Mouse (Mus musculus): ENCODE data around the gene Plek2.
"Not testable (repeated sequence)": the region's sequence is repeated elsewhere in the genome, so short reads cannot be mapped to it uniquely, and the experiment has no call there.

Gene Plek2

GRCm38 (mm10) chr12:78906707-78907162 is at the start of gene Plek2:
Gene Plek2, minus strand, starts transcription at chr12:78906964.
- peak in 1 of 2 experiments; percentile 29 for DNase-seq (ENCODE audit: low spot score in 2 of 2)

- no peak for DNase-seq (ENCODE audit: low spot score in 2 of 2)
Measured at GRCm38 (mm10) chr12:78956405-78956804, 49.6 kb upstream of the Plek2 start.

- DNase-seq (ENCODE audit: low spot score in 2 of 2), result no peak
Measured at GRCm38 (mm10) chr12:78952484-78952883, 45.7 kb upstream of the Plek2 start.

DNA sequence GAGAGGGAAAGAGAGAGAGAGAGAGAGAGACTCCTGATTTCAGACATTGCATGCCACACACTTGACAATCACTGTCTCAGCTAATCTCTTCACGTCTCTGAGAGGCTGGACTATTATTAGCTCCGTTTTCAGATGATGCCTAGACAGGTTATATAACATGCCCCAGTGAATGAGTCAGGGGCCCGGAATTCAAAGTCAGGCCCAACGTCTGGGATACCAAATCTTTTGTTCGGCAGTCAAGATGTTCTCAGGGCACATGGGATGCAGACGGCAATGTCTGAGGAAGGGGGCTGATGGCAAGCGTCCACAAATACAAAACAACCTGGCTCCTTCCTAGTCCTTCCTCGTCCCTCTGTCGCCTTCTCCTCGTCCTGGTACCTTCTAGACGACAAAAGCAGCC is 45.3 kb upstream of the Plek2 start:
- DNase-seq (ENCODE audit: low spot score in 2 of 2), result no peak

DNA sequence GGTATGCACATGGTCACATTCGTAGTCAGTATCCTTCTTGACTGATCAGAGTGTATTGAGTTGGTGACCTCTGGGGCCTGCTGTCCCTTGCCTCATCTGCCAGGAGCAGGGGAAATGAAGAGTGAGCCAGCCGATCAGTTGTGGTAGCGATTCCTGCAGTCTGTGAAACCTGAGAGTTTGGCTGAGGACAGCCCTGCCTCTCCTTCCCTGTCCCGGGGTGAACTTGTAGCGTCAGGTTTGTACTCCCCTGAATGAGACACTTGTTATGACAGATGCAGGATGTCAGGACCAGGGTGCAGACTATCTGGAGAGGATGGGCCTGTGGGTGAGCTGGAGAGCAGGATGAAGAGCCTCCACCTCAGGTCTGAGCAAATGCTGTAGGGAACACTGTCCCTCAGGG is 40.9 kb upstream of the Plek2 start:
- DNase-seq (ENCODE audit: low spot score in 2 of 2), result no peak

- DNase-seq (ENCODE audit: low spot score in 2 of 2), result no peak
Measured at GRCm38 (mm10) chr12:78947161-78947560, 40.4 kb upstream of the Plek2 start.

DNA sequence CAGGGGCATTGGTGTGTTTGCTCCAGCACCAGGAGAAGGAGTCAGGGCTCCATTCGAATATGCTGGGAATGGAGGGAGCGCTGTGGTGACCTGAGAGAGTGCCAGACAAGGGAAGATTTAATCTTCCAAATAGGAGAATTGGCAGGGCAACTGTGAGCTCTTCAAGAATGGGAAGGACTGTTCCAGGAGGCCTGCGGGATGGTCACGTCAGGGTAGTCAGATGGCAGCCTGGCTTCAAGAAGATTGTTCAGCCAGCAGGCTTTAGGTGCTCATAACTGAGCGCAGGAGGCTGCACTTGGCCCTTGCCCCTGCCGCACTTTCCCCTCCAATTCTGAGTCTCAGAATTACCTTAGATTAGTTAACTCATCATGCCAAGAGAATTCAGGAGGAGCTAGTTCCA is 36.2 kb upstream of the Plek2 start:
- DNase-seq (ENCODE audit: low spot score in 2 of 2), result no peak

DNA sequence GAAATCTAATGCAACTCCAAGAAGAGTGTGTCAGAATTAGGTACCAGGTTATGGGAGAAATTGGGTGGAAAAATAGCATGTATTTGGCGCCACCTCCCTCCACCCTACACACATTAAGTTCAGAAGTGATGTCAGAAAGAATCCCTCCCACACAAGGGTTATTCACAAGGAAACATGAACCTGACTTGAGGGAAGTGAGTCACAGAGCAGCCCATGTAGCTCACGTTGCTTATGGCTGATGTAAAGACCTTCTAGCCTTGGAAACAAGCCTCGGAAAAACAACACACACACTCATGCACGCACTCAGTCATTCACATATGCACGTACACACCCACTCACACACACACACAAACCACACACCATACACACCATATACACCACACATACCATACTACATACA is 33.3 kb upstream of the Plek2 start:
- no peak for DNase-seq (ENCODE audit: low spot score in 2 of 2)

- no peak for DNase-seq (ENCODE audit: low spot score in 2 of 2)
Measured at GRCm38 (mm10) chr12:78939393-78940037, 32.8 kb upstream of the Plek2 start.

- DNase-seq (ENCODE audit: low spot score in 2 of 2), result no peak
Measured at GRCm38 (mm10) chr12:78936494-78936893, 29.7 kb upstream of the Plek2 start.

DNA sequence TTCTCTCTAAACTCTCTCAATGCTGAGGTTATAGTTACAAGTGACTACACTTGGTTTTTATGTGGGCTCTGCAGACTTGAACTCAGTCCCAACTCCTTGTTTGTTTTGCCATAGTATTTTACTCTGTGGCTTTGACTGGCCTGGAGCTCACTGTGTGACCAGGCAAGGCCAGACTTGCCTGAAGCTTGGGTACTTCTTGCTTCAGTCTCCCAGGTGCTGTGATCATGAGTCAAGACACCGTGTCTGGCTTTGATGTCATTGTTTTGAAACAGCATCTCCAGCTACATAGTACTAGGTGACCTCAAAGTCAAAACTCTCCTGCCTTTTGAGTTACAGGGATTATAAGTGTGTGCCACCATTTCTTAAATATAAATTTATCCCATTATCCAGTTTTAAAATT is 23.1 kb upstream of the Plek2 start:
- DNase-seq (ENCODE audit: low spot score in 2 of 2), result no peak

GRCm38 (mm10) chr12:78927287-78927686 is 20.5 kb upstream of the Plek2 start:
- DNase-seq (ENCODE audit: low spot score in 2 of 2), result no peak

- DNase-seq (ENCODE audit: low spot score in 2 of 2), result peak; percentile 33 to 51
Measured at GRCm38 (mm10) chr12:78923539-78924189, 16.9 kb upstream of the Plek2 start.

GRCm38 (mm10) chr12:78922977-78923376 is 16.2 kb upstream of the Plek2 start:
- DNase-seq (ENCODE audit: low spot score in 2 of 2), result not testable (repeated sequence)

DNA sequence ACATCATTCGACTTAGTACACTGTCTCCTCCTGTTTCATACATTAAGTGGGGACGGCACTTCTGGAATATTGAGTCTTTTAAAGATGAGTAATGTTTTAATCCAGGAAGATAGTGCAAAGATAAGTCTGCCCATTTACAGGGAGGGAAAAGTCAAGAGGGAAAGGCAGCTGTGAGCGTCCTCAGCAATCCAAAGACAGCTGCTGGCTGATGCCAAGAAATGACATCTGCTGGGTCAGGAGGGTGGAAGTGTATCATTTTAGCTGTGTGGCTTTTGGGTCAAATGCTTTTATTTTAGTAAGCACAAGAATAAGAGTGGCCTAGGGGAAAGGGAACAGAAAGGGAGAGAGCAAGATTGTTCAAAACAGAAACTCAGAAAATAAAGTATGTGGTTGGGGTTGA is 15.3 kb upstream of the Plek2 start:
- no peak for DNase-seq (ENCODE audit: low spot score in 2 of 2)

- no peak for DNase-seq (ENCODE audit: low spot score in 2 of 2)
Measured at GRCm38 (mm10) chr12:78921421-78921820, 14.7 kb upstream of the Plek2 start.

GRCm38 (mm10) chr12:78919079-78919712 is 12.4 kb upstream of the Plek2 start:
- peak; percentile 73 to 76 for DNase-seq (ENCODE audit: low spot score in 2 of 2)

GRCm38 (mm10) chr12:78918227-78919078 is 11.7 kb upstream of the Plek2 start:
- peak; percentile 88 for DNase-seq (ENCODE audit: low spot score in 2 of 2)

GRCm38 (mm10) chr12:78916278-78916677 is 9.5 kb upstream of the Plek2 start:
- no peak for DNase-seq (ENCODE audit: low spot score in 2 of 2)

DNA sequence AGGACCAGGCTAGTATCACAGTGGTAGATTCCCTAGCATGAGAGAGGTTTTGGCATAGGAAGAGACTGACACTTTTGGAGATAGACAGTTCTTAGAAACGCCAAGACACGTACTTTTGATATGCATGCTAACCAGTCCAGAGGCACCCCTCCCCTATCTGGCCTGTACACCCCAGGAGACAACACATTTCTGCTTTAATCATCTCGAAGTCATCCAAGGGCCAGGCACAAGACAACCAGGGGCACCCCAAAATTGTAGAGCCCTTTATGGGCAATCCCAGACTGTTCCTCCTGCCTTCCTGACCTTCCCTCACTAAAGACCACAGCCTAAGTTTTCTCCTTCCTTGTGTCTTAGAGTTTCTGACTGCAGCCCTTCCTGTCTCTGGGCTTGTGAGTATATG is 8.8 kb upstream of the Plek2 start:
- DNase-seq (ENCODE audit: low spot score in 2 of 2), result no peak

- DNase-seq (ENCODE audit: low spot score in 2 of 2), result no peak
Measured at GRCm38 (mm10) chr12:78914458-78914857, 7.7 kb upstream of the Plek2 start.

Data from right cerebral cortex, postnatal 10 days (tissue).